Mouse (Mus musculus) lung, postnatal 14 days (tissue): Measurements from ENCODE around the gene Mesp2.
A peak's percentile ranks its signal among the peaks of the same experiment; 100 is the strongest.

ENCODE experiments used
- DNase-seq: peaks from one replicate; pipeline ENCODE4 v3.0.0; 2021

Gene Mesp2

GRCm38 (mm10) chr7:79808561-79808960, 2.0 kb upstream of the Mesp2 start:
- no peak for DNase-seq

- no peak for DNase-seq
These were observed 2.9 kb downstream of the Mesp2 start for GRCm38 (mm10) chr7:79813409-79813808.

GRCm38 (mm10) chr7:79818321-79818720, 7.8 kb downstream of the Mesp2 start:
- no peak for DNase-seq

GRCm38 (mm10) chr7:79819515-79819914, 9.0 kb downstream of the Mesp2 start:
- no peak for DNase-seq

- no peak for DNase-seq
These were observed 9.5 kb downstream of the Mesp2 start for GRCm38 (mm10) chr7:79819996-79820395.

- DNase-seq, result peak; percentile 58
These were observed 11.7 kb downstream of the Mesp2 start for GRCm38 (mm10) chr7:79822092-79822695.

- DNase-seq, result no peak
These were observed 17.8 kb downstream of the Mesp2 start for GRCm38 (mm10) chr7:79828341-79828740.

GRCm38 (mm10) chr7:79831145-79831544, 20.6 kb downstream of the Mesp2 start:
- peak; percentile 20 for DNase-seq

GRCm38 (mm10) chr7:79831585-79831984, 21.1 kb downstream of the Mesp2 start:
- peak; percentile 60 for DNase-seq

GRCm38 (mm10) chr7:79832980-79833379, 22.5 kb downstream of the Mesp2 start:
- DNase-seq, result no peak

- no peak for DNase-seq
These were observed 24.7 kb downstream of the Mesp2 start for GRCm38 (mm10) chr7:79835196-79835595.

GRCm38 (mm10) chr7:79837247-79837646, 26.7 kb downstream of the Mesp2 start:
- no peak for DNase-seq

GRCm38 (mm10) chr7:79842163-79842562, 31.6 kb downstream of the Mesp2 start:
- DNase-seq, result no peak

GRCm38 (mm10) chr7:79844090-79844802, 33.7 kb downstream of the Mesp2 start:
- no peak for DNase-seq

- DNase-seq, result no peak
These were observed 35.8 kb downstream of the Mesp2 start for GRCm38 (mm10) chr7:79846342-79846741.

GRCm38 (mm10) chr7:79847456-79848451, 37.2 kb downstream of the Mesp2 start:
- peak; percentile 43 for DNase-seq

- DNase-seq, result no peak
These were observed 45.8 kb downstream of the Mesp2 start for GRCm38 (mm10) chr7:79856305-79856704.

GRCm38 (mm10) chr7:79858202-79858934, 47.8 kb downstream of the Mesp2 start:
- DNase-seq, result no peak

- no peak for DNase-seq
These were observed 48.6 kb downstream of the Mesp2 start for GRCm38 (mm10) chr7:79858956-79859630.

- DNase-seq, result no peak
These were observed 50.3 kb downstream of the Mesp2 start, which contains the start of gene Anpep for GRCm38 (mm10) chr7:79860811-79861210. TSS of gene Anpep (minus strand) at chr7:79861059.

GRCm38 (mm10) chr7:79861794-79862193, 51.3 kb downstream of the Mesp2 start:
- DNase-seq, result no peak
